Mouse (Mus musculus) megakaryocyte, embryonic 14.5 days (primary cell): ENCODE measurements around the gene Fbxl18.

Experiments
- FLI1 ChIP-seq: IDR thresholded peaks from 2 replicates; pipeline ENCODE4 v1.6.1; 2012; ENCODE audit warnings: low read length, inconsistent platforms, mixed read lengths
- GATA1 ChIP-seq: IDR thresholded peaks from 3 replicates; pipeline ENCODE4 v1.6.1; 2012; ENCODE audit warnings: mixed read lengths, low read length, inconsistent platforms, borderline replicate concordance

- no peak for TF ChIP-seq FLI1
- TF ChIP-seq GATA1 = no peak
Measured at GRCm38 (mm10) chr5:142931241-142931745, 36.1 kb upstream of the Fbxl18 start.
